8 mouse cellular contexts compared by ENCODE assay signal in the genomic region with DNA sequence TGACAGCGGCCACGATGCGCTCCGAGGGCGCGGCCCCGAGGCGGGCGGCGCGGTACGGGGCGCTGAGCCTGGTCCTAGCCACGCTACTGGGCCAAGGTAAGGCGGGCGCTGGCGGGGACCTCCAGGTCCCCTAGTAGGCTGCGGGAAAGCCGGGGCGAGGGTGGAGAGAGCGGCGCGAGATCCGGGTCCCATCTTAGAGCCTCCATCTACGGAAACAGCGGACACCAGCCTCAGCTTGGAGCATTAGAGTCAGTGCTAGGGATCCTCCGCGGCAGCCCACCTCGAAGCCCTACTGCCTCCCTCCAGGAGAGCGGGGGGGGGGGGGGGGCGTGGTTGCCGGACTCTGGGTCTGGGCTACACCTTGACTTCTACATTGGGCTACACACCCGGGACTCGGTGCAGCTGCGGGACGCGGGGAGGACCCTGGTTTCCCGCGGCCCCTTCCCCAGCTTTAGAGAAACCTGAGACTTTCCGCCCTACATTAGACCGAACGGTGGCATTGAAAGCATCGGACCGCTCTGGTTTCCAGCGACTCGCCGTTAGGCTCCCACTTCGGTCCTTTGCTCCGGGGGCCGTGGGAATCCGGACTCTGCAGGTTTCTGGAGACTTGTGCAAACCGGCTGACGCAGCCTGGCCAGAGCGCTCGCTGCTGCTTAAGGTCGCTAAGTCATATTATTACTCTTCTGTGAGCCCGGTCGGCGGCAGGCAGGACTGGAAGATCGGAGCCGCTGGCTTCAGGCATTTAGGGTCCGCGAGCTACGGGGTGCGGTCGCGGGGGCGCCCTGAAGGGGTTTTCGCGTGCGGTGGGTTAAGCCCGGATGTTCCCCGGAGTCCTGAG. TPM values are rescaled to one million over a fixed set of nuclear protein-coding genes. Genes with fewer than 3 reads are reported as not detected.
A peak's percentile ranks its signal among the peaks of the same experiment; 100 is the strongest.
DNase-seq lines count a peak whose midpoint lies in the region; ATAC-seq and TF ChIP-seq lines count a peak whose summit lies in the region.

No protein-coding gene starts in this region.

- peak overlapping the region; percentile 43 for H3K4me3 ChIP-seq in testis, adult 2 months (ENCODE audit: control insufficient read depth, low read depth, low read length)
- peak overlapping the region; percentile 71 for H3K4me3 ChIP-seq in hindbrain, embryonic 16.5 days (ENCODE audit: low read length)
- H3K4me3 ChIP-seq in midbrain, embryonic 12.5 days: peak overlapping the region; percentile 73

- TF ChIP-seq CTCF in testis, adult 2 months (IDR thresholded peaks at IDR 0.05; ENCODE audit: control insufficient read depth, insufficient read depth, insufficient replicate concordance, low read depth, low read length): no peak

- H3K9ac ChIP-seq in hindbrain, embryonic 16.5 days (ENCODE audit: low read depth, low read length): peak overlapping the region; percentile 70
- H3K9ac ChIP-seq in midbrain, embryonic 12.5 days (replicated peaks): peak overlapping the region; percentile 64

- no peak for TF ChIP-seq POLR2A in testis, adult 2 months (IDR thresholded peaks at IDR 0.05; ENCODE audit: control insufficient read depth, low read depth, low read length)

- under 1% methylated on average over 53 of the region's 73 CpGs for WGBS in hindbrain, embryonic 16.5 days
- under 1% methylated on average over 73 of the region's 73 CpGs for WGBS in midbrain, embryonic 12.5 days

- peak; percentile 75 for ATAC-seq in hindbrain, embryonic 16.5 days
- ATAC-seq in midbrain, embryonic 12.5 days (ENCODE audit: low FRiP score, low read depth): no peak; the same call in none of the 2 replicates
- no peak for ATAC-seq in inflammation-experienced regulatory T-cells, adult 6 months

- H3K4me2 ChIP-seq in hindbrain, embryonic 16.5 days (ENCODE audit: low read length): peak overlapping the region; percentile 87
- peak overlapping the region; percentile 89 for H3K4me2 ChIP-seq in midbrain, embryonic 12.5 days (replicated peaks)

- DNase-seq in adrenal gland, adult 2 months: peak; percentile 14
- DNase-seq in adrenal gland, postnatal 4 days (ENCODE audit: low spot score in 2 of 2): no peak
- no peak for DNase-seq in testis, postnatal 14 days (ENCODE audit: low spot score)
- DNase-seq in yolk sac, embryonic 10.5 days (ENCODE audit: low spot score): no peak

- no peak overlapping the region for H3K27ac ChIP-seq in testis, adult 2 months (ENCODE audit: control insufficient read depth, insufficient read depth, low read depth, low read length)
- H3K27ac ChIP-seq in hindbrain, embryonic 16.5 days (ENCODE audit: low read depth, low read length): no peak overlapping the region
- H3K27ac ChIP-seq in midbrain, embryonic 12.5 days (replicated peaks): peak overlapping the region; percentile 49; the same call in 1 of the 2 replicates

- peaks cover 2% of the 10 kb centered on the region for H3K27me3 ChIP-seq in testis, adult 2 months (ENCODE audit: control insufficient read depth, insufficient read depth, low read length)
- H3K27me3 ChIP-seq in hindbrain, embryonic 16.5 days (replicated peaks; ENCODE audit: control insufficient read depth, insufficient read depth, low read length): peaks cover 2% of the 10 kb centered on the region; the same call in 1 of the 2 replicates
- peaks cover 59% of the 10 kb centered on the region for H3K27me3 ChIP-seq in midbrain, embryonic 12.5 days

- peaks cover 11% of the 10 kb centered on the region for H3K4me1 ChIP-seq in testis, adult 2 months (ENCODE audit: control insufficient read depth, insufficient read depth, low read length)
- peaks cover 21% of the 10 kb centered on the region for H3K4me1 ChIP-seq in hindbrain, embryonic 16.5 days (ENCODE audit: control insufficient read depth, insufficient read depth, low read depth, low read length)
- H3K4me1 ChIP-seq in midbrain, embryonic 12.5 days: peaks cover 27% of the 10 kb centered on the region

- no peaks in the 10 kb centered on the region for H3K36me3 ChIP-seq in testis, adult 2 months (ENCODE audit: control insufficient read depth, insufficient read depth, low read length)
- no peaks in the 10 kb centered on the region for H3K36me3 ChIP-seq in hindbrain, embryonic 16.5 days (ENCODE audit: control insufficient read depth, insufficient read depth, low read length)
- no peaks in the 10 kb centered on the region for H3K36me3 ChIP-seq in midbrain, embryonic 12.5 days

- H3K9me3 ChIP-seq in hindbrain, embryonic 16.5 days (ENCODE audit: control insufficient read depth, low read length): no peaks in the 10 kb centered on the region
- no peaks in the 10 kb centered on the region; the same call in 1 of the 2 replicates for H3K9me3 ChIP-seq in midbrain, embryonic 12.5 days

RNA-seq across cellular contexts. Expression of a gene that starts 0.5 kb away (rescaled TPM):
- under 1 TPM; 0.43 to 0.69 TPM for total RNA-seq in adrenal gland, adult 2 months (2021)
- polyA plus RNA-seq in adrenal gland, adult 2 months (2012; rRNA removed): 0.58 and 1.5 TPM in 2 replicates
- total RNA-seq in adrenal gland, postnatal 4 days (2021): 1 to 10 TPM; 3.7 to 5.2 TPM
- polyA plus RNA-seq in testis, adult 2 months (2012; rRNA removed): 0.20 and 0.26 TPM in 2 replicates
- polyA plus RNA-seq in hindbrain, embryonic 16.5 days (2015; fragmentation: Nextera tagmentation; extraction: Ambion mirVana): 12.0 and 15.1 TPM in 2 replicates
- 18.4 and 19.7 TPM in 2 replicates for polyA plus RNA-seq in midbrain, embryonic 12.5 days (2016; fragmentation: Nextera tagmentation; extraction: Ambion mirVana)
- under 1 TPM in 1 of 3 experiments, not detected in 2; 0.26 TPM for polyA plus RNA-seq in inflammation-experienced regulatory T-cells, adult 6 months (2017; shearing (Covaris generic))
